Mouse (Mus musculus) heart, embryonic 12.5 days (tissue): Measurements from ENCODE around the gene Plcd3. TPM values are rescaled to one million over a fixed set of nuclear protein-coding genes. Genes with fewer than 3 reads are reported as not detected.

Experiments used
- ATAC-seq: fragments of 200-750 bp; cut with Nextera tagmentation; 2 replicates; pipeline ENCODE4 v1.8.0; 2017; ENCODE audit warnings: moderate TSS enrichment, moderate library complexity; ENCODE audit not compliant: insufficient number of reproducible peaks, low FRiP score
- H3K27ac ChIP-seq: fragments of 300-500 bp; sonication (generic); 2 replicates; pipeline ENCODE4 v1.5.1; 2016; ENCODE audit warnings: mild to moderate bottlenecking, moderate library complexity; ENCODE audit not compliant: poor library complexity, severe bottlenecking
- H3K27me3 ChIP-seq: fragments of 300-500 bp; sonication (generic); replicated peaks from 2 replicates; pipeline ENCODE4 v1.6.1; 2016; ENCODE audit warnings: mild to moderate bottlenecking, moderate library complexity
- H3K36me3 ChIP-seq: fragments of 300-500 bp; sonication (generic); 2 replicates; pipeline ENCODE4 v1.6.1; 2016; ENCODE audit warnings: mild to moderate bottlenecking, moderate library complexity
- H3K4me1 ChIP-seq: fragments of 300-500 bp; sonication (generic); replicated peaks from 2 replicates; pipeline ENCODE4 v1.6.1; 2016; ENCODE audit warnings: mild to moderate bottlenecking
- H3K4me2 ChIP-seq: fragments of 300-500 bp; sonication (generic); 2 replicates; pipeline ENCODE4 v1.6.1; 2016; ENCODE audit warnings: mild to moderate bottlenecking, moderate library complexity
- H3K4me3 ChIP-seq: fragments of 300-500 bp; sonication (generic); 2 replicates; pipeline ENCODE4 v1.5.1; 2016; ENCODE audit warnings: mild to moderate bottlenecking
- H3K9ac ChIP-seq: fragments of 300-500 bp; sonication (generic); 2 replicates; pipeline ENCODE4 v1.6.1; 2016; ENCODE audit warnings: mild to moderate bottlenecking, moderate library complexity
- H3K9me3 ChIP-seq: fragments of 300-500 bp; sonication (generic); replicated peaks from 2 replicates; pipeline ENCODE4 v1.6.1; 2016; ENCODE audit warnings: mild to moderate bottlenecking, moderate library complexity
- WGBS: fragments of 180-500 bp; shearing (Covaris S2); methylation state at CpG from one replicate; pipeline ENCODE4 v1.1.7; 2016; 5-methylcytosine and 5-hydroxymethylcytosine counted together
- polyA plus RNA-seq: library from polyadenylated mRNA; unstranded; fragments of >200 nt; fragmentation: Nextera tagmentation; extraction: Ambion mirVana; gene quantifications from 2 replicates; pipeline ENCODE4 v1.2.1, GENCODE M21; 2016

Gene Plcd3
- polyA plus RNA-seq, 1 experiment from 2014 or later = 5.8 TPM

- H3K4me3 ChIP-seq = no peak overlapping the region
- ATAC-seq = no peak
- H3K36me3 ChIP-seq = peaks cover 19% of the 10 kb centered on the region
- no peak overlapping the region for H3K9ac ChIP-seq
- 89% methylated on average over 3 of the region's 3 CpGs for WGBS
- H3K27me3 ChIP-seq = no peaks in the 10 kb centered on the region
- H3K4me1 ChIP-seq = peaks cover 40% of the 10 kb centered on the region
- no peak overlapping the region for H3K4me2 ChIP-seq
- H3K9me3 ChIP-seq = no peaks in the 10 kb centered on the region
- peak overlapping the region; percentile 6; the same call in 1 of the 2 replicates for H3K27ac ChIP-seq
These were observed 68.4 kb downstream of the Plcd3 start for GRCm38 (mm10) chr11:103033030-103033429.

DNA sequence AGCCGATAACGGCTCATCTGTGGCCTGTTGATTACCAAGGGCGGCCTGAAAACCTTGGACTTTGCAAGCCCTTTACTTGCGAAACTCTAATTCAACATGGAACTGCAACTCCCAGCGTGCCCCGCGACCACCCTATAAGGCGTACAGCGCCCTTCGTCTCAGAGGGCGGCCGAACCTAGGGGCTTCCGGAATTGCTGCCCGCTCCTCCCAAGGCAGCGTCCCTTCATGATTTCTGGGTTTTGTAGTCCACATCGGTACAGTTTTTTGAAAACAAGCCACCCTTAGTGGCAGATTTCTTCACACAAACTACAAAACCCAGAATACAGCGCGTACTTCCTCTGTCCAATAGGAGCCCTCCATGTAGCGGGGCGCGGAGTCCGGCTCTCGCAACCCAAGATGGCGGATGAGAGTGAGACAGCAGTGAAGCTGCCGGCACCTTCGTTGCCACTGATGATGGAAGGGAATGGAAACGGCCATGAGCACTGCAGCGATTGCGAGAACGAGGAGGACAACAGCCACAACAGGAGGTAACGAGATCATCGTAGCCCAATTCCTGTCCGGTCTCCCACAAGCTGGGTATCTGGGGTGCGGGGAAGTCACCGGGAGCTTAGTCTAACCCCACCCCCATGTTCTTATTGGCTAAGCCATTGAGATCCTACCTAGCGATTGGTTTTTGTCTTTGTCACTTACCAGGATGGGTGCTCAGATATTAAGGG lies 73.1 kb downstream of the Plcd3 start, which contains the start of the genes Nmt1 and Dcakd:
TSS of gene Nmt1 (plus strand) at position 15 of the 716 bp plus-strand sequence.
TSS of gene Dcakd (minus strand) at position 158 of the 716 bp plus-strand sequence.
- peak within 1 kb of the TSS; percentile 74 for H3K9ac ChIP-seq
- H3K9me3 ChIP-seq = no peaks in the 10 kb centered on the region

DNA sequence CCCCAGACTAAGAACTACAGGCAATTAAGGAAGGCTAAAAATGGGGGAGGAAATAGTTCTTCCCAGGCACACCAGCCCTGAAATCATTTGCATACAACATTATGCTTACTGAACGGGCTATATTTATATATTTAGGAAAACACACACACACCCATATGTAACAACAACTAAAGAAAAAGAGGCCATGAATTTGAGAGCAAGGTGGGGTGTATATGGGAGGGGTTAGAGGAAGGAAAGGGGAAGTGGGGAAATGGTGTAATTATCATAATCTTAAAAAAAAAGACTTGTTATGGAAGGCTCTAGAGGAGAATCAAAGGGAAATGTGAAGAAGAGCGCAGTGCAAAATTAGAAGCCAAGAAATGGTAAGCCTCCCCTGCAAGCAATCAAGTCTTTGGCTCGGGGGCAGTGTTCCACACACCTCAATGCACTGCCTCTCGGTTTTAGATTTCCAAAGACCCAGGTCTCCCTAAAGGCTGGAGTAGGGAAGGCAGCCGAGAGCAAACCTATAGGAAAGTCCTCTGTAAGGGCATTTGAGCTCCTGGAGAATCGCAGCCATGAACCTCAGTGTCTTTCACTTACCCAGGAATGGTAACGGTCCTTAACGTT lies 73.8 kb downstream of the Plcd3 start:
- Histone ChIP-seq H3K36me3 (peaks cover 29% of the 10 kb centered on the region), H3K27me3 (no peaks in the 10 kb centered on the region), H3K9me3 (no peaks in the 10 kb centered on the region), H3K4me3 (peak overlapping the region; percentile 67), H3K27ac (peak overlapping the region; percentile 82), H3K4me2 (peak overlapping the region; percentile 78), H3K4me1 (peaks cover 28% of the 10 kb centered on the region), H3K9ac (peak overlapping the region; percentile 69)
- WGBS = 13% methylated on average over 8 of the region's 8 CpGs
- ATAC-seq = peak; percentile 16; the same call in 1 of the 2 replicates

More for the DNA sequence above, 73.1 kb downstream of the Plcd3 start, which contains the start of the genes Nmt1 and Dcakd:
- Histone ChIP-seq H3K36me3 (peaks cover 25% of the 10 kb centered on the region), H3K4me3 (peak within 1 kb of the TSS; percentile 67), H3K27ac (peak within 1 kb of the TSS; percentile 82), H3K4me2 (peak within 1 kb of the TSS; percentile 78), H3K27me3 (no peaks in the 10 kb centered on the region), H3K4me1 (peaks cover 29% of the 10 kb centered on the region)
- WGBS = under 1% methylated on average over 36 of the region's 36 CpGs
- ATAC-seq = peak; percentile 98

DNA sequence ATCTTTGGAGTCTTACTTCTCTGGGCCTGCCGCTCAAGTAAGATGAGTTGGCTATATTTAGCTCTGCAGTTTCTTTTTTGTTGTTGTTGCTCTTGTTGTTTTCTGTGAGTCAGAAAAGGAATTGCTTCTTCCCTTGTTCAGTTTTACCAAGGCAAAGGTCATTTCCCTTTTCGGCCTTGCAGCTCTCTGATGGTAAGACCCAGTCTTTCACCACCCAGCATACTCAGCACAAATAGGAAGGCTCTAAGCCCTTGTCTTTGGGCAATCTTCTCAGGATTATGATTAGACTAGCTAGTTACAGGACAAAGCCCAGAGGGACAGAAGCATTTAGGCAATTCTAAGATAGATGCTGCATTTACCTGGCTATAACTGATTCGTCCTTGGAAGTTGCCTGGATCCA lies 74.6 kb downstream of the Plcd3 start:
- Histone ChIP-seq H3K27ac (no peak overlapping the region), H3K4me2 (peak overlapping the region; percentile 78), H3K27me3 (no peaks in the 10 kb centered on the region), H3K9me3 (no peaks in the 10 kb centered on the region), H3K4me3 (peak overlapping the region; percentile 67; the same call in 1 of the 2 replicates), H3K4me1 (peaks cover 21% of the 10 kb centered on the region), H3K9ac (no peak overlapping the region), H3K36me3 (peaks cover 27% of the 10 kb centered on the region)
- no peak for ATAC-seq
- 77% methylated on average over 3 of the region's 3 CpGs for whole genome bisulfite sequencing

DNA sequence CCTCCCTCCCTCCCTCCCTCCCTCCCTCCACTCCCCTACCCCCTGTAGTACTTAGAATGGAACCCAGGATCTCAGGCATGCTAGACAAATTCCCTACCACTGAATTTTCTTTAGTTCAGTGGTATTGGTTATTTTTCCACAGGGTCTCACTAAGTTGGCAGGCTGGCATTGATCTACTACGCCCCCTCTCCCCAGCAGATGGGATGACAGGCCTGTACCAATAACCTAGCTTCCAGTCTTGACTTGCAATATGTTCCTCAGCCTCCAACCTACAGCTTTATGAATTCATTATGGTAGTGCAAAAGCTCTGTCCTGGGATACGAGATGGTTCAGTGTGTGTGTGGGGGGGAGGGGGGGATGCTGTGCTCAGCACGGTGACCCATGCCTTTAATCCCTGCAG lies 77.5 kb downstream of the Plcd3 start:
- H3K4me1 ChIP-seq = peaks cover 16% of the 10 kb centered on the region
- no peak for ATAC-seq
- H3K9ac ChIP-seq = no peak overlapping the region
- no peak overlapping the region for H3K27ac ChIP-seq
- WGBS = 84% methylated on average over 3 of the region's 3 CpGs
- peaks cover 30% of the 10 kb centered on the region for H3K36me3 ChIP-seq
- no peak overlapping the region for H3K4me3 ChIP-seq
- H3K9me3 ChIP-seq = no peaks in the 10 kb centered on the region
- no peaks in the 10 kb centered on the region for H3K27me3 ChIP-seq
- no peak overlapping the region for H3K4me2 ChIP-seq

- Histone ChIP-seq H3K4me3 (no peak overlapping the region), H3K36me3 (peaks cover 30% of the 10 kb centered on the region), H3K9me3 (no peaks in the 10 kb centered on the region), H3K9ac (no peak overlapping the region), H3K27ac (no peak overlapping the region), H3K4me2 (no peak overlapping the region), H3K4me1 (peaks cover 12% of the 10 kb centered on the region), H3K27me3 (no peaks in the 10 kb centered on the region)
- ATAC-seq = no peak
- 71% methylated on average over 3 of the region's 3 CpGs for WGBS
These were observed 80.6 kb downstream of the Plcd3 start for GRCm38 (mm10) chr11:103020713-103021335.

Other genes starting within 250 kb of the Plcd3 start
- gene Eftud2, start 220.7 kb downstream of the Plcd3 start, polyA plus RNA-seq = 145 and 146 TPM in 2 replicates
- 0.42 and 0.71 TPM in 2 replicates for gene Ccdc103, start 220.5 kb downstream of the Plcd3 start, polyA plus RNA-seq
- not detected in 2 replicates for gene Fam187a, start 216.5 kb downstream of the Plcd3 start, polyA plus RNA-seq
- gene Gfap, start 200.7 kb downstream of the Plcd3 start, polyA plus RNA-seq = 0.12 and 0.17 TPM in 2 replicates
- 6.4 and 8.6 TPM in 2 replicates for gene Kif18b, start 176.5 kb downstream of the Plcd3 start, polyA plus RNA-seq
- gene C1ql1, start 155.0 kb downstream of the Plcd3 start, polyA plus RNA-seq = 0.87 and 1.4 TPM in 2 replicates
- gene Nmt1, start 73.5 kb downstream of the Plcd3 start, polyA plus RNA-seq = 46.9 and 50.4 TPM in 2 replicates
- gene Dcakd, start 73.3 kb downstream of the Plcd3 start, polyA plus RNA-seq = 94.1 and 95.2 TPM in 2 replicates
- gene Acbd4, start within 50 bp of the Plcd3 start, polyA plus RNA-seq = 13.5 and 13.8 TPM in 2 replicates
- gene Hexim1, start 14.6 kb upstream of the Plcd3 start, polyA plus RNA-seq = 2.8 and 3.0 TPM in 2 replicates
- 7.8 and 8.4 TPM in 2 replicates for gene Hexim2, start 30.8 kb upstream of the Plcd3 start, polyA plus RNA-seq
- gene Fmnl1, start 69.4 kb upstream of the Plcd3 start, polyA plus RNA-seq = 1.1 and 1.7 TPM in 2 replicates
- gene 1700023F06Rik, start 106.9 kb upstream of the Plcd3 start, polyA plus RNA-seq = 0.17 TPM in 1 of 2 replicates, not detected in the other
- gene Spata32, start 116.8 kb upstream of the Plcd3 start, polyA plus RNA-seq = not detected in 2 replicates
- gene Map3k14, start 165.8 kb upstream of the Plcd3 start, polyA plus RNA-seq = 2.0 and 2.6 TPM in 2 replicates